8 mouse cellular contexts compared by ENCODE assay signal in the genomic region with DNA sequence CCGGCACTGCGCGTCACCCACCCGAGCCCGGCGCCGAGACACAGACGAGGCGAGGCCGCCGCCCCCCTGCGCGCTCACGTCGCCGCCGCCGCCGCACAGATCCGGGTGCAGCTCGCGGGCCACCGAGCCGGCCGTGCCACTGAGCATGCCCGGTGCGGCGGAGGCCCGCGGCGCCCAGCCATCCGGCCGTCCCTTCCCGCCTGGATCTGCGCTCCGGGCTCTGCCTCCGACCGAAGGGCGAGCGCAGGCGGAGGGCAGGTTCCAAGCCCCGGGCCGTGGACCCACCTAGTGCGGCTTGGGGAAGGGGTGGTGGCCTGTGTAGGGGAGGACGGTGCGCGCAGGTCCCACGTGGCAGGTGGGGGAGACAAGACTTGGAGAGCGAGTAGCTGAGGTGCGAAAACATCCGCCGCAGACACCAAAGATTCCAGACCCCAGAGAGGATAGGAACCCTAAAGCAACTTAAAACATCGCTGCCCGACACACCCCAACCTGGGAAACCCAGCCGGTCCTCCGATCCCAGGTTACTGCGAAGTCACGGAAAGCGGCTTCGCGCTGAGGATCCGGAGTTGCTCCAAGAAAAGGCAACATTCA. TPM values are rescaled to one million over a fixed set of nuclear protein-coding genes. Genes with fewer than 3 reads are reported as not detected.
DNase-seq lines count a peak whose midpoint lies in the region; ATAC-seq lines count a peak whose summit lies in the region.

Gene Scamp1 (minus strand): TSS at position 577 of the 591 bp plus-strand sequence.

- ATAC-seq in intestine, embryonic 15.5 days, result peak; percentile 98
- peak; percentile 79 for ATAC-seq in megakaryocyte-erythroid progenitor cell, adult 5-6 weeks (replicated peaks; ENCODE audit: low FRiP score, low TSS enrichment, poor library complexity, severe bottlenecking)

- under 1% methylated on average over 62 of the region's 62 CpGs for WGBS in intestine, embryonic 15.5 days

- intact Hi-C loops in left cerebral cortex, postnatal 14 days (cut with DNase I), result loop anchor here (2.0 kb wide), 1 partner anchor 73 kb away; the partner anchor contains the start of gene Ap3b1

- H3K27me3 ChIP-seq in intestine, embryonic 15.5 days (replicated peaks), result no peaks in the 10 kb centered on the region

- H3K4me3 ChIP-seq in intestine, embryonic 15.5 days (replicated peaks), result peak within 1 kb of the TSS; percentile 97

- H3K36me3 ChIP-seq in intestine, embryonic 15.5 days, result no peaks in the 10 kb centered on the region

- H3K9ac ChIP-seq in intestine, embryonic 15.5 days, result peak within 1 kb of the TSS; percentile 86

- H3K9me3 ChIP-seq in intestine, embryonic 15.5 days, result no peaks in the 10 kb centered on the region

- peak within 1 kb of the TSS; percentile 64 for H3K27ac ChIP-seq in intestine, embryonic 15.5 days

- peaks cover 6% of the 10 kb centered on the region; the same call in 1 of the 2 replicates for H3K4me1 ChIP-seq in intestine, embryonic 15.5 days (replicated peaks)

- H3K4me2 ChIP-seq in intestine, embryonic 15.5 days (replicated peaks), result peak within 1 kb of the TSS; percentile 86

- peak; percentile 86 for DNase-seq in adrenal gland, adult 8-10 months
- DNase-seq in embryo, embryonic 9.5 days (ENCODE audit: extremely low spot score), result peak; percentile 91
- DNase-seq in gastrocnemius, postnatal 4 days (ENCODE audit: low spot score in 2 of 2), result peak; percentile 78 to 88
- DNase-seq in left cerebral cortex, postnatal 14 days (ENCODE audit: low spot score in 2 of 2), result peak; percentile 92 to 93
- DNase-seq in right cerebral cortex, postnatal 25 days, result peak; percentile 93
- peak; percentile 89 to 90 for DNase-seq in urinary bladder, postnatal 36 days (ENCODE audit: low spot score in 2 of 2)

RNA-seq across cellular contexts. Expression of gene Scamp1, which starts in this region (rescaled TPM):
- total RNA-seq in adrenal gland, adult 8-10 months (2022), result 10 to 100 TPM; 71.3 to 83.2 (median 75.9) TPM
- 10 to 100 TPM; 22.4 to 25.9 TPM for total RNA-seq in gastrocnemius, postnatal 4 days (2021)
- polyA plus RNA-seq in intestine, embryonic 15.5 days (2015; fragmentation: Nextera tagmentation; extraction: Ambion mirVana), result 29.1 and 29.3 TPM in 2 replicates
- total RNA-seq in left cerebral cortex, postnatal 14 days (2021), result 100 to 1,000 TPM; 162 to 187 TPM
- 9.5 and 12.4 TPM in 2 replicates for total RNA-seq in megakaryocyte-erythroid progenitor cell, adult 5-6 weeks (2014; fragmentation: Nextera tagmentation)
- 12.6 and 24.4 TPM in 2 replicates for total RNA-seq in megakaryocyte-erythroid progenitor cell, adult 5-6 weeks (2017)

Comparison
In these comparisons a context has a peak if more than half of its experiments do, and no peak if none do; other contexts are left out.
1. Peak in every context shown above with its lines: DNase-seq, ATAC-seq, H3K4me3 ChIP-seq and H3K27ac ChIP-seq.